Mouse (Mus musculus) lung, embryonic 14.5 days (tissue): ENCODE measurements at regions not wholly inside any gene's neighbourhood (a gene's known extent, or its start where the extent isn't known, plus 50 kb on each side); places are given as distances from the start of the nearest gene placed in this dataset.

Experiments used
- ATAC-seq: fragments of 200-750 bp; cut with Nextera tagmentation; 2 replicates; pipeline ENCODE4 v1.8.0; 2017; ENCODE audit warnings: mild to moderate bottlenecking, moderate TSS enrichment, moderate library complexity; ENCODE audit not compliant: insufficient read depth
- DNase-seq: peaks from one replicate; pipeline ENCODE4 v3.0.0-alpha.2; 2015
- H3K27ac ChIP-seq: fragments of 300-500 bp; sonication (generic); 2 replicates; pipeline ENCODE4 v1.5.1; 2014; ENCODE audit warnings: low read depth, mild to moderate bottlenecking, moderate library complexity
- H3K27me3 ChIP-seq: fragments of 300-500 bp; sonication (generic); 2 replicates; pipeline ENCODE4 v1.6.1; 2014; ENCODE audit warnings: low read length, control low read depth; ENCODE audit not compliant: insufficient read depth
- H3K36me3 ChIP-seq: fragments of 300-500 bp; sonication (generic); 2 replicates; pipeline ENCODE4 v1.6.1; 2014; ENCODE audit warnings: control low read depth; ENCODE audit not compliant: insufficient read depth
- H3K4me1 ChIP-seq: fragments of 300-500 bp; sonication (generic); 2 replicates; pipeline ENCODE4 v1.6.1; 2014; ENCODE audit warnings: antibody characterized with exemption, control low read depth; ENCODE audit not compliant: insufficient read depth
- H3K4me2 ChIP-seq: fragments of 300-500 bp; sonication (generic); 2 replicates; pipeline ENCODE4 v1.6.1; 2014; ENCODE audit warnings: mild to moderate bottlenecking
- H3K4me3 ChIP-seq: fragments of 300-500 bp; sonication (generic); 2 replicates; pipeline ENCODE4 v1.5.1; 2014; ENCODE audit warnings: low read depth, low read length
- H3K9ac ChIP-seq: fragments of 300-500 bp; sonication (generic); 2 replicates; pipeline ENCODE4 v1.6.1; 2014
- H3K9me3 ChIP-seq: fragments of 300-500 bp; sonication (generic); 2 replicates; pipeline ENCODE4 v1.6.1; 2016; ENCODE audit warnings: low read depth, low read length, control low read depth
- CTCF ChIP-seq: IDR thresholded peaks from 2 replicates; pipeline ENCODE4 v1.5.1; 2016; ENCODE audit warnings: antibody characterized with exemption, low read depth
- WGBS: fragments of 180-500 bp; shearing (Covaris S2); extraction: QIAGEN DNeasy Blood & Tissue Kit; methylation state at CpG from one replicate; pipeline ENCODE4 v1.1.7; 2014; 5-methylcytosine and 5-hydroxymethylcytosine counted together

DNA sequence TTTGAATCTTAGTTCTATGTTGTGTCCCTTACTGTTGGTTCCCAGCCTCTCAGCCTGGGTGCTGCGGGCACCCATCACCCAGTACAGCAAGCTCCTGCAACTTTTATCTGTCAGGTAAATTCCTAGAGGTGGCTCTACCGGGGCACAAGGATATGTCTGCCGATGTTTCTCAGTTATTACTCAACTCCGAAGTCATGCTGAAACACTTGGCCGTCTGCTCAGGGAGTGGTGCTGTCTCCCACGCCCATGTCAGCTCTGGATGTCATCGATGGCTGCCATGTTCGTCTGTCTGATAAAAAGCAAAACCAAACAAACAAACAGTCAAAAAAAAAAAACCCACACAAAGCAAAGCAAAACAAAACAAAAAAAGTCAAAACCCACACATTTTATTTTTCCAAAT is 171.4 kb downstream of the Bmp7 start:
- Histone ChIP-seq H3K4me1 (no peaks in the 10 kb centered on the region), H3K9ac (no peak overlapping the region), H3K4me3 (no peak overlapping the region), H3K36me3 (no peaks in the 10 kb centered on the region), H3K9me3 (no peaks in the 10 kb centered on the region), H3K27me3 (no peaks in the 10 kb centered on the region; the same call in 1 of the 2 replicates), H3K4me2 (no peak overlapping the region), H3K27ac (no peak overlapping the region)
- 65% methylated on average over 8 of the region's 8 CpGs for WGBS
- ATAC-seq (no peak), DNase-seq (no peak)
- TF ChIP-seq CTCF, result no peak

DNA sequence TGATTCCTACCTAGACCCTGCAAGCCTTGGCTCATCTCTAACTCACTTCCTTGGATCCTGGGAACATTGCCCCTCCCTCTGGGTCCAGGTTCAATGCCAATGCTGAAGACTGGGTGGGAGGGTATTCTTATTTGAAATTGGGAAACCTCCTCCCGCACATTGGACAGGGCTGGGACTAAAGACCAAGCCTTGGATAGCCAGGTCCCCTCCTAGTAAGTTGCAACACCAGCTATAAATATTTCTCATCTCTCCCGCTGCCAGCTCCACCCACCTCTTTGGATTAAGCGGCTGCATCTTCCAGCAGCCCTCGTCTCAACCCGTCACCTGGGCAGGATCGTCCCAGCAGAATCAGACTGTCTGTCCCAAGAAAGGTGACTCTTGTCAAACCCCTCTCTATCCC is 170.1 kb downstream of the Bmp7 start:
- Histone ChIP-seq H3K36me3 (no peaks in the 10 kb centered on the region), H3K4me2 (no peak overlapping the region), H3K27me3 (no peaks in the 10 kb centered on the region; the same call in 1 of the 2 replicates), H3K4me3 (no peak overlapping the region), H3K4me1 (no peaks in the 10 kb centered on the region), H3K9me3 (no peaks in the 10 kb centered on the region), H3K27ac (no peak overlapping the region), H3K9ac (no peak overlapping the region)
- TF ChIP-seq CTCF, result no peak
- WGBS, result 66% methylated on average over 6 of the region's 6 CpGs
- ATAC-seq (no peak), DNase-seq (no peak)

DNA sequence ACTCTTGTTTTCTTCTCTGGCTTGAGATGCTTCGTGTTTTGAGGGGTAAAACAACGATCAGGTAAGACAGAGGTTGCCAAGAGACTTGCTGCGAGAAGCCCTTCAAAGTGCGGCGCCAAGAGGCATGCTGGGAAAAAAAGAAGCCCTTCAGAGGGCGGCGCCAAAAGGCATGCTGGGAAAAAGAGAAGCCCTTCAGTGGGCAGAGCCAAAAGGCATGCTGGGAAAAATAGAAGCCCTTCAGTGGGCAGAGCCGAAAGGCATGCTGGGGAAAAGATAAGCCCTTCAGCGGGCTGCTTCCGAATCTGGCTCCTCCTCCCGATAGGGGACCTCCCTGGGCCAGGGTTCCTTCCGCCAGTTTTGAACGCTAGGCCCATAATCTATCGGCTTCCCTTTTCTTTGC is 169.5 kb downstream of the Bmp7 start:
- no peak overlapping the region for H3K27ac ChIP-seq
- no peaks in the 10 kb centered on the region for H3K4me1 ChIP-seq
- H3K27me3 ChIP-seq, result no peaks in the 10 kb centered on the region; the same call in 1 of the 2 replicates
- no peaks in the 10 kb centered on the region for H3K36me3 ChIP-seq
- H3K9me3 ChIP-seq, result no peaks in the 10 kb centered on the region
- H3K4me2 ChIP-seq, result no peak overlapping the region
- WGBS, result 74% methylated on average over 14 of the region's 14 CpGs
- TF ChIP-seq CTCF, result no peak
- ATAC-seq, result no peak
- no peak overlapping the region for H3K4me3 ChIP-seq
- no peak for DNase-seq
- no peak overlapping the region for H3K9ac ChIP-seq

DNA sequence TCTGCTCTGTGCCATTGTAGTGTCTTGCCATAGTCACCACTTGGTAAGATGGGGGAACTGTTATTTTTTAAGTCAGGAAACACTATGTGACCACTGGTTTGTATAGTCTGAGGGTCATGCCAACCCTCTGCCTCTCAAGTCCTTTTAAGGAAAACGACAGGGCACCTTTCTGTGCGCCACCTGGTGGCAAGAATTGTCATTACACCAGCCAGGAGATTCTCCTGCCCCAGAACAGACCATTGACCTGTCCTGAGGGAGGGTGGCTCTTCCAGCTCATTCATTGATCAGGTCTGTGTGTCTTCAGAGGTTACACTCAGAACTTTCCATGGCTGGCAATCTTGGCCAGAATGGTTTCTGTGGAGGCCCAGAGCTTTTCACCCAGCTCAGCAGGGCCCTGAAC is 166.9 kb downstream of the Bmp7 start:
- no peaks in the 10 kb centered on the region for H3K9me3 ChIP-seq
- H3K4me3 ChIP-seq, result no peak overlapping the region
- no peak overlapping the region for H3K4me2 ChIP-seq
- no peaks in the 10 kb centered on the region for H3K4me1 ChIP-seq
- H3K36me3 ChIP-seq, result no peaks in the 10 kb centered on the region
- peak; percentile 25; the same call in 1 of the 2 replicates for ATAC-seq
- no peak overlapping the region for H3K9ac ChIP-seq
- WGBS, result 0% methylated on average over 2 of the region's 2 CpGs
- TF ChIP-seq CTCF, result peak; percentile 91
- peak; percentile 83 for DNase-seq
- H3K27ac ChIP-seq, result no peak overlapping the region
- no peaks in the 10 kb centered on the region; the same call in 1 of the 2 replicates for H3K27me3 ChIP-seq

DNA sequence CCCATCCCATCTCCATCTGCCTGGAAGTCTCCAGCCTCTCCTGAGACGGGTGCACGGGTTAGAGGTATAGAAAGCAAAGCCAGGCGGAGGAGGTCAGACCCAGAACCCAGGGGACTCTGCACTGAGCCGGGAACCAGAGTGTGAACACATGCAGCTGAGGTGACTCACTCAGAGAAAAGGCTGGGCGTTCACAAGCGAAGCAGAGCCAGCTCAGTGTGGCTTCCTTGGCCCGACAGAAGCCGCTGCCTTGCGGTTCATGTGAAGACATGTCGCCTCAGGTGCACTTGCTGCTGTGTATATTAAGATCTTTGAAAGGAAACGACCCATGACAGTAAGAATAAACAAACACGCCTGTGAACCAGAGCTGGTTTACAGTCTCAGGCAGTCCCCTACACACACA is 163.6 kb downstream of the Bmp7 start:
- Histone ChIP-seq H3K36me3 (no peaks in the 10 kb centered on the region), H3K27me3 (no peaks in the 10 kb centered on the region; the same call in 1 of the 2 replicates), H3K4me1 (no peaks in the 10 kb centered on the region), H3K9ac (no peak overlapping the region), H3K9me3 (no peaks in the 10 kb centered on the region), H3K4me3 (no peak overlapping the region), H3K27ac (no peak overlapping the region), H3K4me2 (no peak overlapping the region)
- peak; percentile 10 for DNase-seq
- no peak for TF ChIP-seq CTCF
- ATAC-seq, result no peak
- 39% methylated on average over 12 of the region's 12 CpGs for WGBS

DNA sequence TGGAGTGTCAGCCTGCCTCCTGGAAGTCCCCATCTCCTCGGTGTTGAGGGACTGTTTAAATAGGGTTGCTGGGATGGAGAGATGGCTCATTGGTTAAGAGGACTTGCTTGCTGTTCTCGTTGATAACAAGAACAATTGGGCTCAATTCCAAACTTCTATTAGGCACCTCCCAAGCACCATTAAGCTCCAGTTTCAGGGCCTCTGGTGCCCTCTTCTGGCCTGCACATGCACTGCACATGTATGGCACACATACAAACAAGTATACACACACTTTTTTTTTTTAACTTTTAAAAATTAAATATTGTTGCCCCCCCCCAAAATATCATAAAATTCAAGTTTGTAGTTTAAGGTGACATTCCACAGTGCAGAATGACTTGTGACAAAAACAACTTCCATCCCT is 162.3 kb downstream of the Bmp7 start:
- Histone ChIP-seq H3K4me1 (no peaks in the 10 kb centered on the region), H3K4me3 (no peak overlapping the region), H3K36me3 (no peaks in the 10 kb centered on the region), H3K27ac (no peak overlapping the region), H3K27me3 (no peaks in the 10 kb centered on the region), H3K4me2 (no peak overlapping the region), H3K9ac (no peak overlapping the region), H3K9me3 (no peaks in the 10 kb centered on the region)
- 45% methylated on average over 2 of the region's 2 CpGs for WGBS
- peak; percentile 45 for TF ChIP-seq CTCF
- DNase-seq (peak; percentile 44), ATAC-seq (no peak)

DNA sequence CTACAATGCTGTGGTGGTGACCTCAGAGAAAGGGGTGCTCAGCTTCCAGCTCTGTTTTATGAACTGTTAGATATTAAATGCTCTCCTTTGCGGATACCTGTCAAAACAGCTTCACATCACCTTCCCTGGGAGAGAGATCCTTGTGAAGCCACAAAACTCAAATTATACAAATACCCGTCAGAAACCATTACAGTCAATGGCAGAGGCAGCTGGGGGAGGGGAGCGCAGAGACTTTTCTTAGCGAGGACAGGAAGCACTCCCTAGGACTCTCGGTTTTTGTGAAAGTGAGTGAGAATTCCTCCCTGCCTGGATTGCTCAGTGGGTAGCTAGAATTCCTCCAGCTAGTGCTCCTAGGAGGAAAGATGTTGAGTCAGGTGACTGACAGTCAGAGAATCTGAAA is 161.0 kb downstream of the Bmp7 start:
- ATAC-seq (no peak), DNase-seq (peak; percentile 19)
- H3K27ac ChIP-seq, result no peak overlapping the region
- TF ChIP-seq CTCF, result no peak
- WGBS, result 10% methylated on average over 5 of the region's 5 CpGs
- no peaks in the 10 kb centered on the region for H3K27me3 ChIP-seq
- no peak overlapping the region for H3K9ac ChIP-seq
- H3K4me2 ChIP-seq, result no peak overlapping the region
- H3K4me3 ChIP-seq, result no peak overlapping the region
- H3K4me1 ChIP-seq, result no peaks in the 10 kb centered on the region
- H3K9me3 ChIP-seq, result peaks cover 5% of the 10 kb centered on the region; the same call in 1 of the 2 replicates
- H3K36me3 ChIP-seq, result no peaks in the 10 kb centered on the region

DNA sequence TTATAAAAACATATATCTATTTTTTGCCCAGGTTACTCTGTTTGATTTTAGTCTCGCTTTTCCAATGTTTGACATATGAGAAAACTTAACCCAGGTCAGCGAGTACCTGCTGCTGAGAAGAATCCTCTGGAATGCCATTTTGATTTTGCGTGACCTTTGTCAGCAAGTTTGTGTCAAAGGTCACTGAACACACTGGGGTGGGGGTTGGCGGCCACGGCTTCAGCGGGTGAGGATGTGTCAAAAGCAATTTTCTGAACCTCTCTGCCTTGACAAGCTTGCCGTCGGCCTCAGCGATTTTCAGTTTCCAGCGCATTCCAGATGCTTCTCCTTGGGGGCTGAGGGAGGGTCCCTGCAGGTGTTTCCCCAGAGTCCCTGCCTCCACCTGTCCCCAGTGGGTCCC is 157.4 kb downstream of the Bmp7 start:
- no peak for TF ChIP-seq CTCF
- H3K4me1 ChIP-seq, result 0 out of 2 replicates have a peak, but pooled peaks cover 2% of the 10 kb centered on the region
- no peak overlapping the region for H3K4me2 ChIP-seq
- 52% methylated on average over 10 of the region's 10 CpGs for WGBS
- H3K9me3 ChIP-seq, result peaks cover 5% of the 10 kb centered on the region; the same call in 1 of the 2 replicates
- no peak overlapping the region for H3K9ac ChIP-seq
- no peak for DNase-seq
- no peak for ATAC-seq
- H3K4me3 ChIP-seq, result no peak overlapping the region
- no peak overlapping the region for H3K27ac ChIP-seq
- peaks cover 8% of the 10 kb centered on the region; the same call in 1 of the 2 replicates for H3K27me3 ChIP-seq
- H3K36me3 ChIP-seq, result no peaks in the 10 kb centered on the region
